Mouse (Mus musculus) gastrocnemius, postnatal 10 days (tissue): ENCODE results near the gene Sprn. TPM values are rescaled to one million over a fixed set of nuclear protein-coding genes. Genes with fewer than 3 reads are reported as not detected.
"Not testable (repeated sequence)": the region's sequence is repeated elsewhere in the genome, so short reads cannot be mapped to it uniquely, and the experiment has no call there.

ENCODE experiments used
- DNase-seq: peaks from one replicate; pipeline ENCODE4 v3.0.0; 2021; ENCODE audit warnings: mixed read lengths
- total RNA-seq, 2 experiments: library from RNA; stranded (reverse); gene quantifications; 2 replicates each; pipeline ENCODE4 v1.2.3; 2021

The Sprn gene
- total RNA-seq, 2 experiments from 2014 or later = 0.56 to 0.61 TPM

DNA sequence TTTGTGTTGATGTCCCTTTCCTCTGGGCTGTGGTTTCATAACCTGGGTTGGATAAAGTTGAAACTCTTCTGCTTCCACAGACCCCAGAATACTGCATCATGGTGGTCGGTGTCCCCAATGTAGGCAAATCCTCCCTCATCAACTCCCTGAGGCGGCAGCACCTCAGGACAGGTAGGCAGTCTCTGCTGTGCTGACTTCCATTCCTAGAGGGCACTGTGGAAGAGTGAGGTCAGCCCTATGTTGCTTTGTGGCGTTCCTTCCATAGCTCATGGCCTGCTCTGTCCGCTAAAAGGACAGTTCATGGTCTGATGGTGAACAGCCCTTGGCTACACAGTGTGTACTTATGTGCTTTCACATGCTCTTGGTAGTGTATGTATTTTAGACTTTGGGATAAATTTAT, 10.1 kb downstream of the Sprn start:
- no peak for DNase-seq

DNA sequence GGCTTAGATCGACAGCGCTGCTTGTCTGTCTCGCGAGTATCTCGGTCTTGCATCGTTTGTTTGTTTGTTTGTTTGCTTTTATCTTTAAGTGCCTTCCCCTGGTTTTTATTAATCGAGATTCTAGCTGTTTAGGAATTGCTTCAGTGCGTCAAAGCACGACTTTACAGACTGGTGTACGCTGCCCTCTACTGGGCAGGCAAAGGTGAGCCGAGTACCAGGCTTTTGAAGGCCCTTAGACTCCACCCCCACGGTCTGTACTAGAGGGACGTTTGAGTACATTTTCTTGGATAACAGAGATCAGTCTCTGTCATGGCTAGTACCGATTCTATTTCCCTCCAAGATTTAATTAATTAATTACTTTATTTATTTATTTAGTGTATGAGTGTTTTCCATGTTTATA, 13.3 kb downstream of the Sprn start:
- peak; percentile 61 for DNase-seq

DNA sequence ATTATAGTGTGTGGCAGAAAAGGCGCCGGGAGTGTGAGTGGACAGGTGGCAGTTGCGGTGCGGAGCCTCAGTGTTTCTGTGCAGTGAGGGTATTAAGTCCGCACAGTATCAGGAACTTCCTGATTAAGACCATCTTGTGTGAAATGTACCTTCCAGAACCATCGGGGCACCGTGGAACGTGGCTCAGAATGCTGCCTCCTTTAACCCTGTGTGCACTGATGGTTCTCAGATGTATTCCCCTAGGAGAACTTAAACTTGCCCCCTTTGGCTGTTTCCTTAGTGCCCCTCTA, 16.7 kb downstream of the Sprn start:
- DNase-seq = no peak

DNA sequence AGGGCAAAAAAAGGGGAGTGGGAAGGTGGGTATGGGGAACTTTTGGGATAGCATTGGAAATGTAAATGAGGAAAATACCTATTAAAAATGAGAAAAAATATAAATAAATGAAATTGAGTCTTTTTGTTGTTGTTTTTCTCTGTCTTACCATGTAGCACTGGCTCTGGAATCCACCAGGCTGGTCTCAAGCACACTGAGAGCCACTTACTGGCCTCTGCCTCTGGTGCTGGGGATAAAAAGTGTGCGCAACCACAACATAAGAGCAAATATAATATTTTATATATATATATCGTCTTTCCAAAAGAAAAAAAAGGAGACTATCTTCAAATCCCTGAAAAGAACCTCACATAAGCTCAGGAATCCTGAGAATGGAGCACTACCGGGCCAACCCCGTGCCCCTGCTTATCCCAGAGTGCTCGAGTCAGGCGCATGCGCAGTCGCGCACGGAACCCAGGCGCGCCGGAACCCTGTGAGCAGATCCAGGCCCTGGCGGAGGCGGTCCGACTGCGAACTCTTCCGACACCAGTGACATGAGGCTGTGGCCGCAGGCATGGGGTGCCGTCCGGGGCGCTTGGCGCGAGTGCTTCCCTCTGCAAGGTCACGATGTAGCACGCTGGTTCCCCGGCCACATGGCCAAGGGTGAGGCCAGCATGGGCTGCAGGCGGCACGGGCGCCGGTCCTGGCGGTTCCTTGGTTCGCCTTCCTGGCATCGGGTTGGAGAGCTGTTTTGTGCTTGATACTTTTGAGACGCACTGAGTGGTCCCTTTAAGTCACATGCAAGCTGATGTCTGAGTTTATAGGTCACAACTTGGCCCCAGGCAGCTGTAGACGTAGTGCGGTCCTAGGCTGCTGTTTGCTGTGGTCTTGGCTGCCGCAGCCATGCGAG, 17.3 kb downstream of the Sprn start, which contains the start of gene Mtg1:
TSS of gene Mtg1 (plus strand) at position 430 of the 886 bp plus-strand sequence.
- peak; percentile 99 for DNase-seq

DNA sequence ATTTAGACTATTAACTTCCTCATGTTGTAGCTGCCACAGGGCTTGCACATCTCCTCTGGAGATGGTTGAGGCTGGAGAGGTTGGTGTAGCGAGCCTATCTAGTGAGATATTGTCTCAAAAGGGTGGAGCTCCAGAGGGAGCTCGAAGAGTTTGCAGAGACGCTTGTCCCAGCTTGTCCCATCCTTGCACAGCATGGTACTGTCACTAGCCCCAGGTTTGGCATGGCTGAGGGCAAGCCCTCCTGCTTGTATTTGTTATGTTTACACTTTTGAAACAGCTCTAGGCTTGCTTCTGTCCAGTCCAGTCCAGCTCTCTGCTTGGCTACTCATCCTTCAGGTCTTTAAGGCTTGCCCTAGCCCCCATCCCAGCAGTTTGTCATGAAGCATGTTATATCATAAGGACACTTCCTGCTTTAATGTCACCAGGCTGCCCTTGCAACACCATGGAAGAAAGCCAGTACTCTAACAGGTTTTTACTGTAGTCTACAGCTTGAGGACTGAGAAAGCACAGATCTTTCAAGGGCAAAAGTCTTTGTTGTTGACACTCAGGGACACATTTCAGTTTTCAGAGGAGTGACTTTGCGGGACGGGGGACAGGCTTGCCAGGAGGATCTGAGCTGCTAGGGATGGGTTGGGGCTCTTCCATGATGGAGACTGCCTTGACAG, 19.4 kb downstream of the Sprn start:
- DNase-seq = no peak

DNA sequence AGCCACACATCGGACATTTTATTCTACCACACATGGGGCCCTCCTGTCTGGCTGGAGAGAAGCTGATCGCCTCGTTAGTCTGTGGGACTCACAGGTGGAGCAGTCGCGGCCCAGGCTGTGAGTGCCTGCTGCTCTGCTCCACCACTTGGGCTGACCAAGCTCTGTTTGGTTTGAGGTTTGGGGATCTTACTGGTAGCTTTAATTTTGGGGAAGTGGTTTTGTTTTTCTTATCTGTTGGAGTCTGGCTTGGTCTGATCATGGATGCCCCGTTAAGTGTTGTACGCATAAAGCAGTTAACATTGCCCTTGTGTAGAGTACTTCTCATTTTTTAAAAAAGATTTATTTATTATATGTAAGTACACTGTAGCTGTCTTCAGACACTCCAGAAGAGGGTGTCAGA, 20.6 kb downstream of the Sprn start:
- DNase-seq = not testable (repeated sequence)

DNA sequence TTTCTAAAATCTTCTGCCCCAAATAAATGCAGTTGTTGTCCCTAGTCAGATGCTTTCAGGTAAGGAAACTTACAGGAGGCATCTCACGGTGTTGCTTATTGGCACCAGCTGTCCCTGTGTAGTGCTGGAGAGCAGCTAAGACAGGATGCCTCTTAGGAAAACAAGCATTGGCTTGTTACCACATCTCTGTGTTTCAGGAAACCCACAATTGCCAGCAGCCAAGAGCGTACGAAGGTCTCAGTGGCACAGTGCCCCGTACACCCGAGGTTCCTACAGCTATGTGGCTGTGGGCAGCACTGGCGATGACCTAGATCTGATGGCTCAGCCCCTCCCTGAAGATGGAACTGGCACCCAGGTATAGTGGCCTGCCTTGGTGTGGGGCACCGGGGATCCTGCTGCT, 22.5 kb downstream of the Sprn start:
- not testable (repeated sequence) for DNase-seq

DNA sequence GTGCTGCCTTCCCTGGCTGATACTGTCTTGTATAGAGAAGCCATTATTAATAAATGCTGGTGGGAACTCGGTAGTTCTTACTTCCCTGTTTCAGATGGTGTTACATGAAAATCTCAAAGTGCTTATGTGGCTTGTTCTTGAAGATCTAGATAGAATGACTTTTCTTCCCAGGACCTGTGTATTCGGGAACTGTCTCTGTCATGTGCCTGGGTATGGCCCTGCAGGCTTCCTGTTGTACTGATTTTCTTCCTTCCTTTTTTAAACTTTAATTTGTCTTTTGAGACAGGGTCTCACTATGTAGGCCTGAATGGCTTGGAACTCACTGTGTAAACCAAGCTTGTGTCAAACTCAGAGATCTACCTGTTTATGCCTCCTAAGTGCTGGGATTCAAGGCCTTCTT, 26.8 kb downstream of the Sprn start:
- DNase-seq = no peak

DNA sequence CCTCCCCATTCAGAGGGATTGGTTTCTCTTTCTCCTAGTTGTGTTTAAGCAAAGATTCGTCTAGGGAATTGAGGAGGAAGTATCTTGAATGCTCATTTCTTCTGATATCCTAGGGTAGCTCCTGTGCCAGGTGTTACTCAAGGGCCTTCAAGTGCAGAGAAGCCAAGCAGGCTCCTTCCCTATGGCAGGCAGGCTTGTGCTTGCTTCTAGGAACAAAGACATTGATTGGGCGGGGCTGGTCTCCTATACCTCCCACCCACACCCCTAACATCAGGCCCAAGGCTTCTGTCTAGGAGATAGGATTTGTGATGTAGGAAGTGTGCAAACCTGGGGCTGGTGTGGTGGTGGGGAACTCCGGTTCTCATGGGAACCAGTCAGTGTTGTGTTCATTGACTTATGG, 27.7 kb downstream of the Sprn start:
- no peak for DNase-seq

DNA sequence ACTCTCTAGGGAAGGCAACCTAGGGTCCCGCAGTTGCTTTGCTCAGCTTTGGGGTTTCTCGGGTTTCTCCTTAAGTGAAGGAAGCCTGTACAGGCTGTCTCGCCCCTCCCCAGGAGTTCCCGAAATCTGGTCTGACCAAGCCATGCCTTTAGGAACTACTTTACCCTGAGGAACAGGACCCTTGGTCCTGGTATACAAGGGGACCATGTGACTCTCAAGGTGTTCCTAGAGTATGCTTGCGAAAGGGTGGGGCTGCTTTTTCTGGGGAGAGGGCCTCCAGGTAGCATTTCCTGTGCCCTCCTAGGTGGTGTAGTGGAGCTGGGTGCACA, 28.7 kb downstream of the Sprn start:
- DNase-seq = no peak

DNA sequence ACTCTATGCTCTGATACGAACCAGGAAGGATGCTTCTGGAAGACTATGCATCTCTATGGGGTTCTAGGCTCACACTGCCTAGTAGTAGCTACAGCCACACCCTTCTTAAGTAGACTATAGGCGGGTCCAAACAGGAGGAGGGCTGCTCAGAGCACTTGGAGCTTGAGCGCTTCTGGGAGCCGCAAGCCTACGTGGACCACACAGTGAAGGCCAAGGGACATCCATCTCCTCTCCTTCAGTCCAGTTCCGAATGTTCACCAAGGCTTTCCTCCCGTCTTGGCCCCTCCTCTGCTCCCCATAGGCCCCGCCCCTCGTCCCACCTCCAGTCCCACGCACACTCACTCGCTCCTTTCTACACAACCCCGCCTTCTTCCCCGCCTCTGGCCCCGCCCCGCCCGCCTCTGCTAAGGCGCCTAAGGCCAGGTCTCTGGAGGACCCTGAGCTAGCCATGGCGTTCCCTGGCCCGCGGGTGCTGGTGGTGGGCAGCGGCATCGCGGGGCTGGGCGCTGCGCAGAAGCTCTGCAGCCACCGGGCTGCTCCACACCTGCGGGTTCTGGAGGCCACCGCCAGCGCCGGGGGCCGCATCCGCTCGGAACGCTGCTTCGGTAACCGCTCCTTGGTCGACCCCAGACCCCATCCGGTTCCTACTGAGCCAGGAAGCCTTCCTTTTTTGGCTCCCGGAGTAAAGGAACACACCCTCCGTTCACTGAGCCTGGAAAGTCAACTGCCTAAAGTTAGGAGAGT, 29.2 kb downstream of the Sprn start:
- DNase-seq = peak; percentile 93

DNA sequence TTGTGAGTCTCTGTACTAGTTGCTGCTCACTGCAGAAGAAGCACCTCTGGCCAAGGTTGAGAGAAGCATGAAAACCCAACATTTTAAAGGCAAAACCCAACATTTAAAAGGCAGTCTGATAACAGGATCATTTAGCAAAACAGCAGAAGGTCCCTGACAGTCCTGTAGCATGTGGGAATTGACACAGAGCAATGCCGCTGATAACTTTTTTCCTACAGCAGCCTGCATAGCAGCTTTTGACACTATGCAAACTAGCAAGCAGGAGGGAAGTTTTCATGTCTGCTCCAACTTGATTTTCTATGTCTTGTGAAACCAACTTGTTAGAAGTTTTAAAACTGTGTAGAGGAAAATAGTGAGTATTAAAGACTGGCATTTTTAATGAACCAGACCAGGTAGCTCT, 30.3 kb downstream of the Sprn start:
- DNase-seq = no peak

DNA sequence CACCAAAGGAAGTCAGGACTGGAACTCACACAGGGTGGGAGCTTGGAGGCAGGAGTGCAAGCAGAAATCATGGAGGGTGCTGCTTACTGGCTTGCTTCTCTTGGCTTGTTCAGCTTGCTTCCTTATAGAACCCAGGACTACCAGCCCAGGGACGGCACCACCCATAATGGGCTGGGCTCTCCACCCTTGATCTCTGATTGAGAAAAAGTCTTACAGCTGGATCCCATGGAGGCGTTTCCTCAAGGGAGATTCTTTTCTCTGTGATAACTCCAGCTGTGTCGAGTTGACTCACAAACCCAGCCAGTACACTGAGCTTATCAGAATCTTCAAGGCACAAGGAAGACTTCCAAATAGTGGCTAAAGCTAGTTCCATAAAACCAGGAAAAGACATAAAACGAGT, 31.9 kb downstream of the Sprn start:
- no peak for DNase-seq

DNA sequence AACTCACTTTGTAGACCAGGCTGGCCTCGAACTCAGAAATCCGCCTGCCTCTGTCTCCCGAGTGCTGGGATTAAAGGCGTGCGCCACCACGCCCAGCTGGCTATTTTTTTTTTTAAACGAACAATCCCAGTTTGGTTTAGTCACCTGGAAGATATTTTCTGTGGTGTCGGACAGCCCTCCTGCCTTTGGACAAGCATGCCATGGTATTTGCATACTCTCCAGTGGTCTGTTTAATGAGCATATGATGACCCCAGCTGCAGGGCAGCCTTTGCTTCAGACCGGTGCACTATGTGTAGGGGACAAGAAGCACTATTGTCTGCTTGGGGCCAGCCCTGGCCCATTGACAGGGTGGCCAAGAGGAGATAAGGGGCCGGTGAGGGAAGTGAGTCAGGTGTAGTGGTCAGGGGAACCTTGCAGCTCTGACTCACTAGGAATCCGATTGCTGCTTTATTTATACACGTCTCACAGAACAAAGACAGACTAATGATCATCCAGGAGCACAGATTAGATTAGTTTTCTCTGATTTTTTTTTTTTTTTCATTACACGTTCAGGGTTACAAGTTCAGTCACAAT, 33.3 kb downstream of the Sprn start:
- no peak for DNase-seq

DNA sequence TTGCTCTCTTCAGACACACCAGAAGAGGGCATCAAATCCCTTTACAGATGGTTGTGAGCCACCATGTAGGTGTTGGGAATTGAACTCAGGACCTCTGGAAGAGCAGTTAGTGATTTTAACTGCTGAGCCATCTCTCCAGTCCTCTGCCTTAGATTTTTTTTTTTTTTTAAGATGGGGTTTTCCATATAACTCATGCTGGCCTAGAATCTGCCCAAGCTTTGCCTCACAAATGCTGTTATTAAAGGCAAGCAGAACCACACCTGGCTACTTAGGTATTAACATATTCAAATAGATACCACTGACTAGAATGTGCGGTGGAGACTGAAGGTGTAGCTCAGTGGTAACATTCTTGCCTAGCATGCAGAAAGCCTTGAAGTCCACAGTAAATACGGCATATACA, 34.2 kb downstream of the Sprn start:
- DNase-seq = no peak

DNA sequence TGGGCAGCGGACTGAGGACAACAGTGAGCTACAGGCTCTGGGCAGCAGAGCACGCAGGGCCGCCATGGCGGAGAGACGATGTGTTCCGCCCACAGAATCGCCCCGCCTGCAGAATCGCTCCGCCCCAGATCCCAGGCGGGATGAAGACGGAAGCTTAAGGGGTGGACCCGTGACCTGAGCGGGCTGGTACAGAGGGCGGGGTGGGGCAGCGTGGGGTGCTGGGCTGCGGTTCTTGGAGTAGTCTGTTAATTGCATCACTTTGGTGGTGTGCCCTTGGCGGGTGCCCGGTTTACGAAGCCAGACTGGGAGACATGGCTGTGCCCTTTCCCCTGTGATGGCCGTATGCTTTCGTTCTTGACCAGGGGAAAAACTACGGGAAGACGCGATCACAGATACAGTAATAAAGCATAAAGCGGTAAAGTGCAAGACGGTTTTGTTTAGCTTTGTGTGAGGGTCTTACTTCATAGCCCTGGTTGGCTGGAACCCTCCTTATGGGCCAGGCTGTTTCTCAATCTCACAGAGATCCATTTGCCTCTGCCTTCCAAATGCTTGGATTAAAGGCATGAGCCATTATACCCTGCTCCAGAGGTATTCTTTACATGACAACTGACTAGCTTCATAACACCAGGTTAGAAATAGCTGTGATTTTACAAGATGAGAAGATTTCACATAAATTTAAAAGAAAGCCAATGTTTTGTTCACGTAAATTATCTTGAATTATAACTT, 38.2 kb downstream of the Sprn start, which contains the start of gene Echs1:
TSS of gene Echs1 (minus strand) at position 148 of the 726 bp plus-strand sequence.
- DNase-seq = peak; percentile 85

DNA sequence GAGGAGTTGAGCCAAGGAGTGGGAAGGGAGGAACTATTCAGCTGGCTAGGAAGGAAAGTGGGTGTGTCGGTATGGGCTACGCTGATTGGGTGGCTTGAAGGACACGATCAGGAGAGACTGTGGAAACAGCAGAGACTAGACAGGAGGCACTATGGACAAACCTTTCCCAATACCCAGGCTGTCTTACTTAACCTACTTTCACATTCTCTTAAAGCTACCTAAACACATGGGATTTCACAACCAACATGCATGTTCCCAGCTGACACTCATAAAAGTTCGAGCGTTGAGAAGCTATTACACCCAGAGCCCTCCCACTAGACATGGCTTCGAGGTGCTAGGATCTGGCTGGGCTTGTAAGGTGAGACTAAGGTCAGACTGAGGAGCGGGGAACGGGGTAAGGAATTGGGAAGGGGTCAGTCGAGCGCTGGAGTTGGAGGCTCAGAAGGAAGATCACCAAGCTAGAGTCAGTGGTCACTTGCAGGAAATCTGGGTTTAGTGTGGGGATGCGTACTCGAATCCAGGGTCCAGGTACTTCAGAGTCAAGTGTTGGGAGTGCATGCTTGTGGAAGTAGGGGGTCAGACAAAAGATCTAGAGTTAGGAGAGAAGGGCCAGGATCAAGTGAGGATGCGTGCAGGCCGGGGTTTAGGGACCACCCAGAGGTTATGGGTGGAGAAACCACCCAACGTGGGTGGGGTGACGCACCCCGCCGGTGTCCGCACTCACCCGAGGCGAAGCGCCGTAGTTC, 38.9 kb downstream of the Sprn start, which contains the start of gene Paox:
TSS of gene Paox (plus strand) at position 217 of the 746 bp plus-strand sequence.
- DNase-seq = peak; percentile 38

DNA sequence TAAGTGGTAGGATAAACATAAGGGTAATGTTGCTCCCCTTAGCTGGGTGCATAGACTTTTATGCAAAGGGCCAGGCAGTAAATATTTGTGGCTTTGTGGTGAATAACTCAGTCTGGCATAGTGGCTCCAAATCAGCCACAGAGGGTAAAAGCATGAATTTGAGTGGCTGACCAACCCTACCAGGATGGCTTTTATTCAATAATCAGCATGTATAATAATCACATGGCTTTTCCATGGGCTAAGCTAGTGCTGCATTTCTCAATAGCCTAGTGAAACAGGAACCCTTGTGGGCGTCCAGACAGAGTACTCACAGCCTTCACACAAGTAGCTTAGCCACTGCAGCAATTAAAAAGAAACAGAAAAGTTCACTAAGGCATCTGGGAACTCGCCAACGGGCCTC, 42.7 kb downstream of the Sprn start:
- no peak for DNase-seq

DNA sequence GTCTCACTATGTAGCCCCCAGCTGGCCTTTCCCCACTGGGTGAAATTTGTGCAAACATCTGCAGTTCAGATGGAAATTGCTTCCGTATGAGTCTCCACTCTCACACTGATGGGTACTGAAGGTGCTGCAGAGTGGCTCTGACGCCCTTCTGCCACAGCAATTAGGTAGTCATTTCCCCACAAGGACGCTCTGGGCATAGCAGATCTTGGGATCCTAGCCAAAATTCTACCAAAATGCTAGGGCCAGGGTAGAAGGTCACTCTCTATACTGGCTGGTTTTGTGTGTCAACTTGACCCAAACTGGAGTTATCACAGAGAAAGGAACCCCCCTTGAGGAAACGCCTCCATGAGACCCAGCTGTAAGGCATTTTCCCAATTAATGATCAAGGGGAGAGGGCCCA, 50.7 kb downstream of the Sprn start:
- DNase-seq = no peak

DNA sequence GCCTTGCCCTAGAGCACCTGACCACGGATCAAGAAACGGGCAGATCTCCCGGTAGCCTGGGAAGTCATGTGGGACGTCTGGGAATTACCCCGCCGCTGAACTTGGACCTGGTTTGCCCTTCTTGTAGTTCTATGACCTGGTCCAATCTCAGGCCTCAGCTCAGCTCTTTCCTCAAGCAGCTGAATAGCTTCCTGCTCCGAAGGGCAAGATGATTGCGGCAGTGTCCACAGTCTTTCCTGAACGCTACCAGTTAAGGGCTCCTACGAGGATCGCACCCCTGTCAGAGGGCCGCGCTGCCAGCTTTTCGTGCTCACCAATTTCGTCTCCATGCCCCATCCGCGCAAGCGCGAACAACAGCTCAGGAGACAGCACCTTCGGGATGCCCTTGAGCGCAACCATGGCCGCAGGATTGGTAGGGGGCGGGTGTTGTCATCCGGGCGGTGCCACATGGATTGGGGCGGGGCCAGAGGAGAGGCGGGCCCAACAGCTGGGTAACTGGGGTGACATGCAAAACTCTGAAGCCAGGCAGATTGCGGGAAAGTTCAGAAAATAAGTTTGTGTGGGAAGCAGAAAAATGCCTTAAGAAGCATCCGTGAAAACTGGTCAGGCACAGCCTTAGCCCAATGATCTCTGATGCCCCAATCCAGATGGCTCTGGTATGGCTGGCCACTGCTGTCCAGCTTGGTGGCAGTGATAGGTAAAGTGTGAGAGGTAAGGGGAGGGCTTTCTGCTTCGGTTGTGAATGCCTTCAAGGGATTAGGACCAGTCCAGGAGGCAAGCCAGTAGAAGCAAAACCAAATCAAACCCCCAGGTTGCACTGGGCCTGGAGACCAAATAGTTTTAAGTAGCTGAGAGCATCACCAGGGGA, 52.5 kb downstream of the Sprn start, which contains the start of gene Fuom:
TSS of gene Fuom (minus strand) at position 449 of the 868 bp plus-strand sequence.
- peak; percentile 86 for DNase-seq
